Mouse (Mus musculus) neural tube, embryonic 11.5 days (tissue): ENCODE measurements around the gene Sdk2. TPM values are rescaled to one million over a fixed set of nuclear protein-coding genes. Genes with fewer than 3 reads are reported as not detected.

Source experiments
- ATAC-seq: fragments of 200-750 bp; cut with Nextera tagmentation; 2 replicates; pipeline ENCODE4 v1.8.0; 2017; ENCODE audit warnings: moderate number of reproducible peaks, mild to moderate bottlenecking, moderate TSS enrichment, moderate library complexity; ENCODE audit not compliant: insufficient read depth, low FRiP score, low TSS enrichment
- DNase-seq: peaks from one replicate; pipeline ENCODE4 v3.0.0-alpha.2; 2015; ENCODE audit warnings: low spot score
- H3K27ac ChIP-seq: fragments of 300-500 bp; sonication (generic); 2 replicates; pipeline ENCODE4 v1.5.1; 2014; ENCODE audit warnings: low read depth, mild to moderate bottlenecking, low read length
- H3K27me3 ChIP-seq: fragments of 300-500 bp; sonication (generic); 2 replicates; pipeline ENCODE4 v1.6.1; 2014; ENCODE audit warnings: mild to moderate bottlenecking, low read length, mixed read lengths; ENCODE audit not compliant: control insufficient read depth, insufficient read depth
- H3K36me3 ChIP-seq: fragments of 300-500 bp; sonication (generic); 2 replicates; pipeline ENCODE4 v1.6.1; 2014; ENCODE audit warnings: mild to moderate bottlenecking, low read length, moderate library complexity, mixed read lengths; ENCODE audit not compliant: control insufficient read depth, insufficient read depth
- H3K4me1 ChIP-seq: fragments of 300-500 bp; sonication (generic); 2 replicates; pipeline ENCODE4 v1.6.1; 2014; ENCODE audit warnings: low read length, mixed read lengths; ENCODE audit not compliant: control insufficient read depth, insufficient read depth
- H3K4me2 ChIP-seq: fragments of 300-500 bp; sonication (generic); 2 replicates; pipeline ENCODE4 v1.6.1; 2014; ENCODE audit warnings: low read depth, mild to moderate bottlenecking, moderate library complexity
- H3K4me3 ChIP-seq: fragments of 300-500 bp; sonication (generic); 2 replicates; pipeline ENCODE4 v1.5.1; 2014; ENCODE audit warnings: low read depth, low read length
- H3K9ac ChIP-seq: fragments of 300-500 bp; sonication (generic); 2 replicates; pipeline ENCODE4 v1.6.1; 2014; ENCODE audit warnings: mild to moderate bottlenecking, low read length
- H3K9me3 ChIP-seq: fragments of 300-500 bp; sonication (generic); 2 replicates; pipeline ENCODE4 v1.6.1; 2016; ENCODE audit warnings: low read length; ENCODE audit not compliant: control insufficient read depth
- WGBS: fragments of 180-500 bp; shearing (Covaris S2); extraction: QIAGEN DNeasy Blood & Tissue Kit; methylation state at CpG from one replicate; pipeline ENCODE4 v1.1.7; 2014; 5-methylcytosine and 5-hydroxymethylcytosine counted together
- polyA plus RNA-seq: library from polyadenylated mRNA; unstranded; fragments of >200 nt; fragmentation: Nextera tagmentation; extraction: Ambion mirVana; gene quantifications from 2 replicates; pipeline ENCODE4 v1.2.1, GENCODE M21; 2014

Sdk2 gene
- polyA plus RNA-seq, 1 experiment from 2014 or later = 4.2 TPM

- WGBS = 75% methylated on average over 7 of the region's 7 CpGs
- H3K9me3 ChIP-seq = no peaks in the 10 kb centered on the region
- peaks cover 2% of the 10 kb centered on the region; the same call in 1 of the 2 replicates for H3K36me3 ChIP-seq
- H3K4me2 ChIP-seq = no peak overlapping the region
- H3K4me3 ChIP-seq = no peak overlapping the region
- DNase-seq (no peak), ATAC-seq (no peak)
- H3K9ac ChIP-seq = no peak overlapping the region
- H3K27ac ChIP-seq = no peak overlapping the region
- no peaks in the 10 kb centered on the region for H3K4me1 ChIP-seq
- no peaks in the 10 kb centered on the region for H3K27me3 ChIP-seq
Observed at GRCm38 (mm10) chr11:113849322-113849721, 217.5 kb downstream of the Sdk2 start.

GRCm38 (mm10) chr11:113843920-113844319 lies 222.9 kb downstream of the Sdk2 start:
- Histone ChIP-seq H3K9me3 (no peaks in the 10 kb centered on the region), H3K4me2 (no peak overlapping the region), H3K27ac (no peak overlapping the region), H3K9ac (no peak overlapping the region), H3K27me3 (no peaks in the 10 kb centered on the region), H3K4me1 (no peaks in the 10 kb centered on the region), H3K4me3 (no peak overlapping the region), H3K36me3 (no peaks in the 10 kb centered on the region; the same call in 1 of the 2 replicates)
- ATAC-seq (no peak), DNase-seq (no peak)
- 67% methylated on average over 6 of the region's 6 CpGs for WGBS

GRCm38 (mm10) chr11:113842879-113843278 lies 224.0 kb downstream of the Sdk2 start:
- Histone ChIP-seq H3K4me2 (no peak overlapping the region), H3K4me3 (no peak overlapping the region), H3K9me3 (no peaks in the 10 kb centered on the region), H3K4me1 (no peaks in the 10 kb centered on the region), H3K36me3 (no peaks in the 10 kb centered on the region; the same call in 1 of the 2 replicates), H3K27me3 (no peaks in the 10 kb centered on the region), H3K9ac (no peak overlapping the region), H3K27ac (no peak overlapping the region)
- DNase-seq = no peak
- WGBS = 95% methylated on average over 11 of the region's 11 CpGs
- ATAC-seq = no peak

GRCm38 (mm10) chr11:113831608-113832007 lies 235.2 kb downstream of the Sdk2 start:
- Histone ChIP-seq H3K9me3 (no peaks in the 10 kb centered on the region), H3K4me3 (no peak overlapping the region), H3K36me3 (no peaks in the 10 kb centered on the region; the same call in 1 of the 2 replicates), H3K27me3 (no peaks in the 10 kb centered on the region), H3K4me1 (no peaks in the 10 kb centered on the region), H3K4me2 (no peak overlapping the region), H3K27ac (no peak overlapping the region), H3K9ac (no peak overlapping the region)
- WGBS = 89% methylated on average over 6 of the region's 6 CpGs
- DNase-seq = no peak
- no peak for ATAC-seq

GRCm38 (mm10) chr11:113828081-113828554 lies 238.7 kb downstream of the Sdk2 start:
- no peaks in the 10 kb centered on the region for H3K27me3 ChIP-seq
- no peaks in the 10 kb centered on the region; the same call in 1 of the 2 replicates for H3K36me3 ChIP-seq
- no peak overlapping the region for H3K4me2 ChIP-seq
- H3K4me3 ChIP-seq = no peak overlapping the region
- DNase-seq = no peak
- no peak overlapping the region for H3K9ac ChIP-seq
- no peak for ATAC-seq
- H3K4me1 ChIP-seq = no peaks in the 10 kb centered on the region
- no peak overlapping the region for H3K27ac ChIP-seq
- 38% methylated on average over 24 of the region's 24 CpGs for WGBS
- H3K9me3 ChIP-seq = no peaks in the 10 kb centered on the region

- 83% methylated on average over 10 of the region's 10 CpGs for WGBS
- Histone ChIP-seq H3K27me3 (no peaks in the 10 kb centered on the region), H3K9ac (no peak overlapping the region), H3K4me1 (no peaks in the 10 kb centered on the region), H3K4me2 (no peak overlapping the region), H3K27ac (no peak overlapping the region), H3K4me3 (no peak overlapping the region), H3K36me3 (no peaks in the 10 kb centered on the region; the same call in 1 of the 2 replicates), H3K9me3 (no peaks in the 10 kb centered on the region)
- ATAC-seq (no peak), DNase-seq (no peak)
Observed at GRCm38 (mm10) chr11:113820005-113820404, 246.8 kb downstream of the Sdk2 start.

- Histone ChIP-seq H3K27me3 (no peaks in the 10 kb centered on the region), H3K9me3 (no peaks in the 10 kb centered on the region), H3K4me2 (no peak overlapping the region), H3K4me1 (no peaks in the 10 kb centered on the region), H3K4me3 (no peak overlapping the region), H3K36me3 (no peaks in the 10 kb centered on the region), H3K27ac (no peak overlapping the region), H3K9ac (no peak overlapping the region)
- ATAC-seq (no peak), DNase-seq (no peak)
- 57% methylated on average over 1 of the region's 1 CpGs for WGBS
Observed at GRCm38 (mm10) chr11:113819001-113819400, 247.8 kb downstream of the Sdk2 start.

- no peaks in the 10 kb centered on the region for H3K4me1 ChIP-seq
- no peak overlapping the region for H3K4me2 ChIP-seq
- no peak for DNase-seq
- no peak overlapping the region for H3K9ac ChIP-seq
- H3K36me3 ChIP-seq = no peaks in the 10 kb centered on the region
- no peak overlapping the region for H3K4me3 ChIP-seq
- no peak for ATAC-seq
- H3K27me3 ChIP-seq = no peaks in the 10 kb centered on the region
- no peaks in the 10 kb centered on the region for H3K9me3 ChIP-seq
- WGBS = 59% methylated on average over 12 of the region's 12 CpGs
- no peak overlapping the region for H3K27ac ChIP-seq
Observed at GRCm38 (mm10) chr11:113816971-113817548, 249.8 kb downstream of the Sdk2 start.

GRCm38 (mm10) chr11:113816439-113816838 lies 250.4 kb downstream of the Sdk2 start:
- no peak overlapping the region for H3K4me2 ChIP-seq
- 93% methylated on average over 4 of the region's 4 CpGs for WGBS

More at GRCm38 (mm10) chr11:113816439-113816838, 250.4 kb downstream of the Sdk2 start:
- DNase-seq (no peak), ATAC-seq (no peak)
- Histone ChIP-seq H3K9me3 (no peaks in the 10 kb centered on the region), H3K4me1 (no peaks in the 10 kb centered on the region), H3K9ac (no peak overlapping the region), H3K4me3 (no peak overlapping the region), H3K27ac (no peak overlapping the region), H3K36me3 (no peaks in the 10 kb centered on the region), H3K27me3 (no peaks in the 10 kb centered on the region)
